Mouse (Mus musculus): ENCODE data around the gene Specc1l. TPM values are rescaled to one million over a fixed set of nuclear protein-coding genes. Genes with fewer than 3 reads are reported as not detected.

Gene Specc1l
- polyA plus RNA-seq, 1 experiment from 2014 or later: 40.3 TPM

- TF ChIP-seq CTCF (IDR thresholded peaks at IDR 0.05) (no peak), EP300 (IDR thresholded peaks at IDR 0.05) (peak; percentile 14; the same call in 1 of the 2 replicates)
- ATAC-seq (peak; percentile 45), DNase-seq (ENCODE audit: low spot score) (peak; percentile 68)
- Histone ChIP-seq H3K4me3 (ENCODE audit: low read depth, low read length) (0 out of 2 replicates have a peak overlapping the region, but pooled peaks have one; percentile 14), H3K36me3 (ENCODE audit: insufficient read depth, low read length) (peaks cover 17% of the 10 kb centered on the region; the same call in 1 of the 2 replicates), H3K4me1 (ENCODE audit: insufficient read depth, low read depth, low read length) (peaks cover 5% of the 10 kb centered on the region; the same call in 1 of the 2 replicates), H3K27me3 (replicated peaks; ENCODE audit: insufficient read depth, low read length) (no peaks in the 10 kb centered on the region), H3K9me3 (ENCODE audit: low read length) (no peaks in the 10 kb centered on the region; the same call in 1 of the 2 replicates), H3K4me2 (replicated peaks; ENCODE audit: low read depth, low read length) (peak overlapping the region; percentile 25; the same call in 1 of the 2 replicates), H3K9ac (replicated peaks; ENCODE audit: low read depth) (peak overlapping the region; percentile 23; the same call in 1 of the 2 replicates), H3K27ac (ENCODE audit: low read length) (peak overlapping the region; percentile 58)
- 38% methylated on average over 12 of the region's 12 CpGs for WGBS
These were observed 38.2 kb upstream of the Specc1l start for GRCm38 (mm10) chr10:75173712-75174111.

DNA sequence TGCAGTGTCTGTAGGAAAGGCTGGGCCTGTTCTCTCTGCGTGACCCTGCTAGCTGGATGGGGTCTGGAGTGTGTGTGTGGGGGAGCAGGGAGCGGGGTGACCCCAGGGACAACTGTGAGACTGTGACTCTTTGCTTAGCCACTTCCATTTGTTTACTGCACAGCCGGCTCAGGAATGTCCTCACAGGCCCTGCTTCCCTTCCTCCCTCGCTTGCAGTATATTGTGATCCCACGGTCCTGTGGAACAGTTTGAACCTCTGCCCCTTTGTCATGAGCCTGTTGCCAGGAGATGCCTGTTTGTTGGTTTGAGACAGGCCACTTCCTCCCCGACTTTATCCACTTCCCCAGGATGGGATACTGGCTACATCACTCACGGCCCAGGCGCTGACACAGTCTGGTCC is 35.4 kb upstream of the Specc1l start:
- H3K36me3 ChIP-seq (ENCODE audit: insufficient read depth, low read length): peaks cover 30% of the 10 kb centered on the region
- ATAC-seq (peak; percentile 83), DNase-seq (ENCODE audit: low spot score) (peak; percentile 83)
- H3K4me2 ChIP-seq (replicated peaks; ENCODE audit: low read depth, low read length): no peak overlapping the region
- no peak overlapping the region for H3K9ac ChIP-seq (replicated peaks; ENCODE audit: low read depth)
- peaks cover 5% of the 10 kb centered on the region; the same call in 1 of the 2 replicates for H3K4me1 ChIP-seq (ENCODE audit: insufficient read depth, low read depth, low read length)
- no peaks in the 10 kb centered on the region; the same call in 1 of the 2 replicates for H3K9me3 ChIP-seq (ENCODE audit: low read length)
- no peak overlapping the region for H3K4me3 ChIP-seq (ENCODE audit: low read depth, low read length)
- peak overlapping the region; percentile 82 for H3K27ac ChIP-seq (ENCODE audit: low read length)
- WGBS: 39% methylated on average over 8 of the region's 8 CpGs
- TF ChIP-seq CTCF (IDR thresholded peaks at IDR 0.05) (no peak), EP300 (IDR thresholded peaks at IDR 0.05) (peak; percentile 80)
- no peaks in the 10 kb centered on the region for H3K27me3 ChIP-seq (replicated peaks; ENCODE audit: insufficient read depth, low read length)

DNA sequence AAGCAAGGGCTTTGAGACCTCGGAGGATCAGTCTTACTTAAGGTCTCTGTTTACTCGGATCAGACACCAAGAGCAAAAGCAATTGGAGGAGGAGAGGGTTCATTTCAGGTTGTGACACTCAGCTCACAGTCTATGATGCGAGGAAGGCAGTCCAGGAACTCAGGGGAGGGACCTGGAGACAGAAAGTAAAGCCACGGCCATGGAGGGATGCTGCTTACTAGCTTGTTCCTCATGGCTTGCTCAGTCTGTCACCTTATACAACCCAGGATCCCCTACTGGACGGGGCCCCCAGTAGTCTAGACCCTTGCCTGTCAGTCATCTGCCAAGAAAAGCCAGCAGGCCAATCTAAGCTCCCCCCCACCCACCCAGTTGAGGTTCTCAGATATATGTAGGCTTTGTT is 33.0 kb upstream of the Specc1l start:
- 89% methylated on average over 5 of the region's 5 CpGs for WGBS

GRCm38 (mm10) chr10:75182151-75182774 is 29.6 kb upstream of the Specc1l start:
- TF ChIP-seq CTCF (IDR thresholded peaks at IDR 0.05): peak; percentile 91
- TF ChIP-seq EP300 (IDR thresholded peaks at IDR 0.05): no peak

More for the DNA sequence above, 33.0 kb upstream of the Specc1l start:
- ATAC-seq (no peak), DNase-seq (ENCODE audit: low spot score) (no peak)
- H3K4me1 ChIP-seq (ENCODE audit: insufficient read depth, low read depth, low read length): 0 out of 2 replicates have a peak, but pooled peaks cover 3% of the 10 kb centered on the region
- H3K9me3 ChIP-seq (ENCODE audit: low read length): no peaks in the 10 kb centered on the region; the same call in 1 of the 2 replicates
- H3K27me3 ChIP-seq (replicated peaks; ENCODE audit: insufficient read depth, low read length): no peaks in the 10 kb centered on the region
- TF ChIP-seq CTCF (IDR thresholded peaks at IDR 0.05) (no peak), EP300 (IDR thresholded peaks at IDR 0.05) (no peak)
- H3K4me3 ChIP-seq (ENCODE audit: low read depth, low read length): no peak overlapping the region
- no peak overlapping the region for H3K4me2 ChIP-seq (replicated peaks; ENCODE audit: low read depth, low read length)
- H3K9ac ChIP-seq (replicated peaks; ENCODE audit: low read depth): no peak overlapping the region
- H3K27ac ChIP-seq (ENCODE audit: low read length): no peak overlapping the region
- H3K36me3 ChIP-seq (ENCODE audit: insufficient read depth, low read length): peaks cover 30% of the 10 kb centered on the region

DNA sequence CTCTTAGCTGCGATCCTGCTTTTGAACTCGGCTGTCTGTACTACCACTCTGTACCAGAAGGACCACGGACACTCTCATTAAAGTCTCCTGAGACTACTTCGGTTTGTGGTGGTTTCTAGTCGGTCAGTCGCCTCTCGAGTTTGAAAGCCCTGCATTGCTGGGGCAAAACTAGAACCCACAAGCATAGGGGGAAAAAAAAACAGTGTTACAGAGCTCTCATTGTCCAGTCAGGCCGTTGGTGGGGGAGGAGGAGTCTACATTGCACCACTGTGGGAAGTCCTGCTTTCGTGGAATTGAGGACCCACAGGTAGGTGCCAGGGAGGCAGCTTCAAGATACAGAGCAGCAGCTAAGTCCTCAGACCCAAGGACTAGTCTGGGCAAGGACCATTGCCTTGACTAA is 27.0 kb upstream of the Specc1l start:
- no peak overlapping the region for H3K4me2 ChIP-seq (replicated peaks; ENCODE audit: low read depth, low read length)
- peaks cover 5% of the 10 kb centered on the region; the same call in 1 of the 2 replicates for H3K36me3 ChIP-seq (ENCODE audit: insufficient read depth, low read length)
- no peak for ATAC-seq
- H3K9ac ChIP-seq (replicated peaks; ENCODE audit: low read depth): no peak overlapping the region
- H3K9me3 ChIP-seq (ENCODE audit: low read length): no peaks in the 10 kb centered on the region
- H3K27me3 ChIP-seq (replicated peaks; ENCODE audit: insufficient read depth, low read length): no peaks in the 10 kb centered on the region
- no peak for DNase-seq (ENCODE audit: low spot score)
- peaks cover 4% of the 10 kb centered on the region; the same call in 1 of the 2 replicates for H3K4me1 ChIP-seq (ENCODE audit: insufficient read depth, low read depth, low read length)
- TF ChIP-seq CTCF (IDR thresholded peaks at IDR 0.05) (no peak), EP300 (IDR thresholded peaks at IDR 0.05) (no peak)
- 83% methylated on average over 9 of the region's 9 CpGs for WGBS
- H3K27ac ChIP-seq (ENCODE audit: low read length): peak overlapping the region; percentile 22; the same call in 1 of the 2 replicates
- no peak overlapping the region for H3K4me3 ChIP-seq (ENCODE audit: low read depth, low read length)

More at GRCm38 (mm10) chr10:75182151-75182774, 29.6 kb upstream of the Specc1l start:
- Histone ChIP-seq H3K9ac (replicated peaks; ENCODE audit: low read depth) (no peak overlapping the region), H3K27ac (ENCODE audit: low read length) (peak overlapping the region; percentile 26; the same call in 1 of the 2 replicates), H3K4me3 (ENCODE audit: low read depth, low read length) (no peak overlapping the region), H3K9me3 (ENCODE audit: low read length) (no peaks in the 10 kb centered on the region), H3K4me2 (replicated peaks; ENCODE audit: low read depth, low read length) (no peak overlapping the region), H3K27me3 (replicated peaks; ENCODE audit: insufficient read depth, low read length) (no peaks in the 10 kb centered on the region), H3K36me3 (ENCODE audit: insufficient read depth, low read length) (peaks cover 27% of the 10 kb centered on the region), H3K4me1 (ENCODE audit: insufficient read depth, low read depth, low read length) (peaks cover 4% of the 10 kb centered on the region; the same call in 1 of the 2 replicates)
- WGBS: 18% methylated on average over 14 of the region's 14 CpGs
- ATAC-seq: peak; percentile 41
- DNase-seq (ENCODE audit: low spot score): peak; percentile 88

- Histone ChIP-seq H3K9ac (replicated peaks; ENCODE audit: low read depth) (no peak overlapping the region), H3K9me3 (ENCODE audit: low read length) (no peaks in the 10 kb centered on the region), H3K4me2 (replicated peaks; ENCODE audit: low read depth, low read length) (no peak overlapping the region), H3K27me3 (replicated peaks; ENCODE audit: insufficient read depth, low read length) (no peaks in the 10 kb centered on the region), H3K36me3 (ENCODE audit: insufficient read depth, low read length) (no peaks in the 10 kb centered on the region), H3K27ac (ENCODE audit: low read length) (peak overlapping the region; percentile 82), H3K4me3 (ENCODE audit: low read depth, low read length) (no peak overlapping the region), H3K4me1 (ENCODE audit: insufficient read depth, low read depth, low read length) (peaks cover 4% of the 10 kb centered on the region; the same call in 1 of the 2 replicates)
- DNase-seq (ENCODE audit: low spot score) (peak; percentile 87), ATAC-seq (peak; percentile 68)
- 12% methylated on average over 6 of the region's 6 CpGs for WGBS
- TF ChIP-seq EP300 (IDR thresholded peaks at IDR 0.05): no peak; the same call in 1 of the 2 replicates
- TF ChIP-seq CTCF (IDR thresholded peaks at IDR 0.05): no peak
These were observed 25.3 kb upstream of the Specc1l start for GRCm38 (mm10) chr10:75186551-75186950.

Data from lung, postnatal 0 days (tissue).